Mouse (Mus musculus) urinary bladder, postnatal 4 days (tissue): ENCODE data around the gene Inca1.
A peak's percentile ranks its signal among the peaks of the same experiment; 100 is the strongest.

ENCODE experiments used
- DNase-seq, 2 experiments: peaks; one replicate each; pipeline ENCODE4 v3.0.0; 2021 to 2022; ENCODE audit warnings: low spot score in 2 of 2

Gene Inca1

GRCm38 (mm10) chr11:70699722-70700556 is at the start of gene Inca1, which contains the start of gene Kif1c:
Inca1 (minus strand) TSS chr11:70700155.
Kif1c (plus strand) TSS chr11:70700548.
- DNase-seq: peak; percentile 94 to 96

GRCm38 (mm10) chr11:70747876-70748545 is 48.1 kb upstream of the Inca1 start:
- DNase-seq: no peak

DNA sequence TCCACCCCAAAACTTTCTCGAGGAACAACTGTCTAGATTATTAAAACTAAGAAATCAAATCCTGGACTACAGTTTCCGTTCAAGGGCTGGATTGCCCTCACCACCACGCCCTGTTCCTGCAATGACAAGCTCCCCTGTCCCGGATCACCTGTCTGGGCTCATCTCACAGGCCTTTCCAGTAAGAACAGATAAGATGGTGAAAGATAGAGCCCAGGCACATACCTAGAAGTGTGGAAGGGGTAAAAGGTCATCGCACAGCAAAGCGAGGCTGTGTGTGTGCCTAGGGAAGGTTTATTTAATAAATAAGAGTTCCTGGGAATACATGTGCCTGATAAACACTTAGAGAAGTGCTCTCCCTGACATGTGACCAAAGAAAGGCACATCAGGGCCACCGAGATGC is 45.7 kb upstream of the Inca1 start:
- DNase-seq: no peak

DNA sequence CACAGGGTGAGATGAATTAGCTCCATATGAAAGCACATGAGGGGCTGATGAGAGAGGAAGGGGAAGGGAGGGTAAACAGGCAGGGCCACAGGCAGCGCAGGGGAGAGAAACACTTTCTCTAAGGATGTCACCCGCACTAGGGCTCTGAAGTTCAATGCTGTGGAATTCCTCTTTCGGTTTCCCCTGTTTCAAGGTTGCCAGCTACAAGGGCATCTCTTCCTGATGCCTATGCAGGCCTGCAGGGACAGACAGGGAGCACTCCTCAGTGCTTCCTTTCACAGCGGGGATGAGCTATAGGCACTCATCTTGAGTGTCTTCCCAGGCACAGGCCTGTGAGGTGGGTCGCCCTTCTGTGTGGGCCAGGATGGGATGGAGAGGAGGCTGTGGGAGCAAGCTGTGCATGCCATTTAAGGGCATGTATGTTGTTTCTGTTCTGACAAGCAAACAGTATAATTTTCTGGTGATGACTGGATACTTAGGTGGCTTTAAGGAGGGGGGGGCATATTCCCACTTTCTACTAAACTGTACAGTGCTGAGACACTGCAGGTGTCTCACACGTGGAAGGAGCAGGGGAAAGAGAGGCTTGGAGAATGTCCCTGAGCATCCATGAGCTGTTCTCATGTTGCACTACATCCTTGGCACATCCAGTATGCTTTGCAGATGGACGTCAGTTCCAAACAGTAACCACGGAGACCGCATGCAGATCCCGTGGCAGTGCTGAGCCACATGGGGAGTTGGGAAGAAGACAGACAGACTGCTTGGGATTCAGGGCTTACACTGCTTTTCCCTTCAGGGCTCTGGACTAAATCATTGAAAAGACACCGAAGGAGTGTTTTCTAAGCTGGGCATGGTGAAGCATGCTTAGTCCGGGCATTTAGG is 42.9 kb upstream of the Inca1 start:
- no peak for DNase-seq

DNA sequence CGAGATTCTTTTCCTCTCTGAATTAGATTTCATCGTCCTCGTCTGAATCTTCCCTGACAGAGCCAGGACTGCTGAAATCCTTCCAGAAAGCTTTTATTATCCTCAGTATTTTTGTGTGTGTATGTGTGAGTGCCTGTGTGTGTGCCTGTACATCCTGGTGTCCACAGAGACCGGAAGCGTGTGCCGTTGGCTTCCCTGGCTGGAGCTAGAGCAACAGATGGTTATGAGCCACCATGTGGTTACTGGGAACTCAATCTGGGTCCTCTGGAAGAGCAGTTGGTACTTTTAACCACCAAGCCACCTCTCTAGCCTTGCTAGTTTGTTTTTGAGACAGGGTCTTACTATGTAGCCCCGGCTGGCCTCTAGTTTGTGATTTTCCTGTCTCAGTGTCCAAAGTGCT is 42.2 kb upstream of the Inca1 start:
- no peak for DNase-seq

- no peak for DNase-seq
Measured at GRCm38 (mm10) chr11:70741603-70742002, 41.6 kb upstream of the Inca1 start.

- DNase-seq: no peak
Measured at GRCm38 (mm10) chr11:70737749-70738148, 37.8 kb upstream of the Inca1 start.

- no peak for DNase-seq
Measured at GRCm38 (mm10) chr11:70733256-70733655, 33.3 kb upstream of the Inca1 start.

DNA sequence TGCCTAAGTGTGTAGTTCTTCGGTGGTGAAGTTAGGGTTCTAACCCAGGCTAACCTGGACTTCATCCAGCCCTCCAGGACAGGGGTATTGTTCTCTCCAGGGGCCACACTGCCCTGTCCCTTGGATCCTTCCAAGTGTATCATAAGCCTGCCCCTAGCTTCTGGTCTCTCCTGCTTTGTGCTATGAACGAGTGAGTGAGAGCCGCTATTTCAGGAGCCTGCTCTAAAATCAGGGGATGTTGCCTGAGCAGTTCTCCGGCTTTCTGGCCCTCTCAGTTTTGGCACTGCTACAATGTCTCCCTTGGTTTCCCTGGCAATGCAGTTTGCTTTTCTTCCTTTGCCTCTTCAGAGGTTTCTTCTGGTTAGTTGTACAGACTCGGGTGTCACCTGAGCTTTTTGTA is 31.2 kb upstream of the Inca1 start:
- DNase-seq: no peak

DNA sequence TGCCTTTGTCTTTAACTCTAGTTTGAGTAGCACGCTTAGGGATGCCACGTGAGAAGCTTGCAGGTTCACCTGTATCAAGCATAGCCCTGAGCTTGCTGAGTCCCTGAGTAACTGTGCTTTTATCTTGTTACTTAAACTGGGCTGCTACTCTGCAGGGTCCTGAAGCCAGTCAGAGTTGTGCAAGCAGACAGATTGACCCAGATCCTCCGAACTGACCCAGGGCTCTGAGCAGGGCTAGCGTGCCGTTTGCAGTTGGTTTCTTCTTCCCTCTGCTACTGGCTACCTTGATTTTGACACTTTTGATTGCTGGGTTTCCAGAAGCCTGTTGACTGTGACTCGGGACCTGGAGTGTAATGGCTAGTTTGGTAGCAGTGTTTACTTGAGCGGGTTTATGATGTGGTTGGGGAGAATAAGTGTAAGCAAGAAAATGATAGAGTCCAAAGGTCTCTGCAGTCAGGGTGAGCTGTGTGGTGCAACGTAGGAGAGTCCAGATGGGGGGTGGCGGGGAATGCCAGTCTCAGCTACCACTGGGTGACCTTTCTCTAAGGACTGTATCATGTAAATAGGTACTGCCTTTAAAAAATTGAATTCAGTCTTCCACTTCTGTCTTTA is 30.6 kb upstream of the Inca1 start:
- no peak for DNase-seq

- no peak for DNase-seq
Measured at GRCm38 (mm10) chr11:70727385-70727784, 27.4 kb upstream of the Inca1 start.

- DNase-seq: no peak
Measured at GRCm38 (mm10) chr11:70726585-70726984, 26.6 kb upstream of the Inca1 start.

DNA sequence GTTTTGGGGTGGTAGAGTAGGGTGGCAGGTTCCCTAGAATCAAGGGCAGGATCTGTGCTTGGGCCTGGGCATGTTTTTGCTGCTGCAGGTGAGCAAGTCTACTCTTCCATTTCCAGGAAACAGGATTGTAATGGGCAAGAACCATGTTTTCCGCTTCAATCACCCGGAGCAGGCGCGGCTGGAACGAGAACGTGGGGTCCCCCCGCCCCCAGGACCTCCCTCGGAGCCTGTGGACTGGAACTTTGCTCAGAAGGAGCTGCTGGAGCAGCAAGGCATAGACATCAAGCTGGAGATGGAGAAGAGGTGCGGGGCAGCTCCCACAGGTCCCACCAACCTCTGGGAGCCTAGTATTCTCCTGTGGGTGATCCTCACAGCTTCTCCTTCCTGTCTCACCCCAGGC is 24.8 kb upstream of the Inca1 start:
- no peak for DNase-seq

DNA sequence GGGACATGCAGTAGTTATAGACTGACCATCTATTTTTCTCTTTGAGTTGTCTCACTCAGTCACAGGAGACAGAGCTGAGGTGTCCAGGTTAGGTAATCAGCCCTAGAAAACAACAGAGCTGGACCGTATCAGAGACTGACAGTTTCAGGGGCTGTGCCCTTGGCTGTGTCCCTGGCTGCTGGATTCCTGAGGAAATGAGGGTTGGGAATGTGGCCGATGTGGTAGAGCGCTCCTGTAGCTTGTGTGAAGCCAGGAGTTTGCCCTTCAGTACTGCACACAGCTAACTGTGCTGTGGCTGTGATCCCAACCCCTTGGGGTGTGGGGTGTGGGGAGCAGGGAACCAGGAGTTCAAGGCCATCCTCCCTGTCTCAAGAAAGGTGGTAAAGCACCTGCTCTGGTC is 21.1 kb upstream of the Inca1 start:
- no peak for DNase-seq

DNA sequence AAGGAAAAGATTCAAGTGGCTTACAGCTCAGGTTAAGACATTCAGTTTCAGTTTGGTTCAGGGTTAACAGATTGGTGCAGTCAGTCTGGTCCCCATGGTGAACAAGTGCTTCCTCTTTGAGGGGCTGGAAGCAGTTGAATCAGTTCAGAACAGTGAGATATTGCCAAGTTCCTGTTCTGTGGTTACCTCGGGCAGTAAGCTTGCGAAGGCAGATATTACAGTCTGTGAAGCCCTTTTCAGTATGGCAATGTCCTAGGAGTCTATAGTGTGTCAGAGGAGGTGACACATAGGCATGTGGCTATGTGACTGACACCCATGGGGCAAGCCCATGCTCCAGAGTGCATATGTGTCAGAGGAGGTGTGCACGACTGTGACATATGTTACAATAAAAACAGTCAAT is 20.6 kb upstream of the Inca1 start:
- no peak for DNase-seq

- DNase-seq: no peak
Measured at GRCm38 (mm10) chr11:70718481-70718880, 18.5 kb upstream of the Inca1 start.

- no peak for DNase-seq
Measured at GRCm38 (mm10) chr11:70715832-70716231, 15.9 kb upstream of the Inca1 start.

- DNase-seq: no peak
Measured at GRCm38 (mm10) chr11:70713222-70713621, 13.3 kb upstream of the Inca1 start.

DNA sequence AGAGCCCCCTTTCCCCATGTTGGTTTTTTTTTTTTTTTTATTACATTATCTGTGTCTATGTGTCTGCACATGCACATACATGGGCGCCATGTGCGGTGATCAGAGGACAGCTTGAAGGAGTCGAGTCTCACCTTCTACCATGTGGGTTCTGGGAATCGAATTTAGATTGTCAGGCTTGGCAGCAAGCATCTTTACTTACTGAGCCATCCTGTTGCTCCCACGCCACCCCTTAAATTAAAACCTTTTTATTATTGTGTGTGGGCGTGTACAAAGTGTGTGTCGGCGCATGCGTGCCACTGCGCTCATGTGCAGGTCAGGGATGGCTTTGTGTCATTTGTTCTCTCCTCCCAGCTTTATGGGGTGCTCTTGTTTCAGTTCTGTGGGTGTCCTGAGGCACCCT is 11.1 kb upstream of the Inca1 start:
- no peak for DNase-seq

GRCm38 (mm10) chr11:70706127-70706526 is 6.2 kb upstream of the Inca1 start:
- no peak for DNase-seq

- DNase-seq: no peak
Measured at GRCm38 (mm10) chr11:70702781-70703180, 2.8 kb upstream of the Inca1 start.
